Mouse (Mus musculus) myocyte (in vitro differentiated cells): ENCODE measurements at regions not wholly inside any gene's neighbourhood (a gene's known extent, or its start where the extent isn't known, plus 50 kb on each side); places are given as distances from the start of the nearest gene placed in this dataset.
A peak's percentile ranks its signal among the peaks of the same experiment; 100 is the strongest.

Source experiments
- H3K27me3 ChIP-seq: one replicate; pipeline ENCODE4 v1.6.1; 2011; ENCODE audit not compliant: control insufficient read depth, insufficient read depth, insufficient read length
- H3K36me3 ChIP-seq: one replicate; pipeline ENCODE4 v1.6.1; 2011; ENCODE audit not compliant: control insufficient read depth, insufficient read depth
- H3K4me2 ChIP-seq: one replicate; pipeline ENCODE4 v1.6.1; 2011; ENCODE audit warnings: low read depth, control low read depth
- H3K4me3 ChIP-seq: one replicate; pipeline ENCODE4 v1.5.1; 2011; ENCODE audit warnings: mild to moderate bottlenecking, control low read depth, moderate library complexity
- H3K79me2 ChIP-seq: one replicate; pipeline ENCODE4 v1.6.1; 2011; ENCODE audit not compliant: control insufficient read depth, insufficient read depth
- H3ac ChIP-seq: one replicate; pipeline ENCODE4 v1.6.1; 2011; ENCODE audit not compliant: control insufficient read depth, insufficient read length
- CEBPB ChIP-seq: IDR thresholded peaks from 2 replicates; pipeline ENCODE4 v1.6.1; 2011; ENCODE audit warnings: mild to moderate bottlenecking, moderate library complexity; ENCODE audit not compliant: poor library complexity, insufficient read depth, severe bottlenecking
- E2F4 ChIP-seq: IDR thresholded peaks from one replicate; pipeline ENCODE4 v1.6.1; 2011; ENCODE audit warnings: mild to moderate bottlenecking, control low read depth, moderate library complexity; ENCODE audit not compliant: insufficient read depth
- MAX ChIP-seq: IDR thresholded peaks from one replicate; pipeline ENCODE4 v1.6.1; 2011; ENCODE audit warnings: low read depth, mild to moderate bottlenecking, control low read depth
- MYOD1 ChIP-seq, 3 experiments: IDR thresholded peaks; one replicate each; pipeline ENCODE4 v1.6.1; 2011; ENCODE audit warnings: control low read depth in 2 of 3, low read depth in 2 of 3, mild to moderate bottlenecking in 2 of 3, moderate library complexity in 1 of 3; ENCODE audit not compliant: insufficient read length in 2 of 3, control insufficient read depth in 1 of 3
- MYOG ChIP-seq, 3 experiments: IDR thresholded peaks; one replicate each; pipeline ENCODE4 v1.6.1; 2011; ENCODE audit warnings: control low read depth in 2 of 3, low read depth in 2 of 3, mild to moderate bottlenecking in 2 of 3; ENCODE audit not compliant: insufficient read length in 2 of 3, control insufficient read depth in 1 of 3, insufficient read depth in 1 of 3
- POLR2A ChIP-seq: IDR thresholded peaks from one replicate; pipeline ENCODE4 v1.6.1; 2011; ENCODE audit warnings: low read depth, mild to moderate bottlenecking, control low read depth, moderate library complexity; ENCODE audit not compliant: insufficient read length
- POLR2AphosphoS2 ChIP-seq: IDR thresholded peaks from one replicate; pipeline ENCODE4 v1.6.1; 2011; ENCODE audit warnings: low read depth, control low read depth; ENCODE audit not compliant: insufficient read length
- REST ChIP-seq: IDR thresholded peaks from one replicate; pipeline ENCODE4 v1.6.1; 2011; ENCODE audit warnings: mild to moderate bottlenecking, control low read depth, moderate library complexity; ENCODE audit not compliant: insufficient read depth, insufficient read length
- SRF ChIP-seq: IDR thresholded peaks from one replicate; pipeline ENCODE4 v1.6.1; 2011; ENCODE audit warnings: low read depth; ENCODE audit not compliant: control insufficient read depth, insufficient read length
- TCF12 ChIP-seq: IDR thresholded peaks from one replicate; pipeline ENCODE4 v1.6.1; 2011; ENCODE audit warnings: mild to moderate bottlenecking, control low read depth; ENCODE audit not compliant: poor library complexity, insufficient read depth, severe bottlenecking
- TCF3 ChIP-seq: IDR thresholded peaks from one replicate; pipeline ENCODE4 v1.6.1; 2011; ENCODE audit warnings: low read depth, control low read depth; ENCODE audit not compliant: insufficient read length
- USF1 ChIP-seq: IDR thresholded peaks from one replicate; pipeline ENCODE4 v1.6.1; 2011; ENCODE audit warnings: low read depth, mild to moderate bottlenecking, control low read depth, moderate library complexity

DNA sequence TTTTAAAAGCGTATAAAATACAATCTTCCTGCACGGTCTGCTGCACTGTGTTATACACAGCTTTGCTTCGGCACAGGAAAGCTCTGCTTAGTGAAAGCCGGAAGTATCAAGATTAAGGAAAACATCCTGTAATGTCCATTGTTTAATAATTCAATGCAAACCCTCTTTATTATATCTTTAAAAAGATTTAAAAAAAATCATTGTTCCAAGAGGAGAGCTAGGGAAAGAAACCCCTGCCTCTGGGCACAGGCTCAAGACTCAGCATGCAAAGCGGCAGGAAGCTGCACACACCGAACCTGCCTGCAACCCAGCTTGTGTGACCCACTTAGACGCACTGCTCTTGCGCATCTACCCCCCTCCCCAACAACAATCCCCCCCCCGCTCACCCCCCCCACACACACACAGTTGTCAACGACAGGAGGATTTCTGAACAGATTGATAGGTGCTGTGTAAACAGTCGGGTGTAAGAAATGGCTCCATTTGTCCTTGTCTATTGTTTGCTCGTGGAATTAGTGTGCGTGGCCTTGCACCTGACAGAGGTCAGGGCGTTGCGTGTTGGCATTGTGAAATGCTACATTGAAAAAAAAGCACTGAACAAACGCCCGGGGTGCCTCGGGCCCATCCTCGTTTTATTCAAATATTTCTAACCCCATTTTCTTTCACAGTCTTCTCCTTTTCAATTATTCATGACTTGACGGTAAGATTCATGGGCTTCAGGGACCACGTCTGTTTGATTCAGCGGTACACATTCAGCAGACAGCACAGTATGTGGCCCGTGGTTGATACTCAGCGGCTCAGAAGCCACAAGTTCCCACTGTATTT is 66.5 kb upstream of the Acbd6 start:
- no peak overlapping the region for H3K4me3 ChIP-seq
- H3K79me2 ChIP-seq = no peaks in the 10 kb centered on the region
- no peak overlapping the region for H3ac ChIP-seq
- H3K4me2 ChIP-seq = no peak overlapping the region
- no peaks in the 10 kb centered on the region for H3K27me3 ChIP-seq
- no peak for TF ChIP-seq CEBPB
- H3K36me3 ChIP-seq = no peaks in the 10 kb centered on the region

DNA sequence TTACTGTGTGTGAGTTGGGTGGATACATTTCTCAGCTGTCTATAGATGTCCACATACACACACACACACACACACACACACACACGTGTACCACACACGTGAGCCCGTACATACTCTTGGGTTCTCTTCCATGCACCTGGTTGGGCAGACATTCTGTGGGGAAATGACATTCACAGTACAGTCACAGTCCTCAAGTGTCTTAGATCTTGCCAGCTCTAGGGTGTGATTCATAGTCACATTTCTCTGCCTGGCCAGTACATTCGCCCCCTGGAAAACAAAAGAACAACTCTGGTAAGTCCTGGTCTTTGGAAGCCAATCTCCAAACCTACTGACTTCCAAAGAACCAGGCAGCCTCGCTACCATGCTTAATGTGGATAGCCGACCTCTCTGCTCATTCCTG is 64.6 kb upstream of the Acbd6 start:
- Histone ChIP-seq H3K4me3 (no peak overlapping the region), H3K4me2 (peak overlapping the region; percentile 34), H3K36me3 (no peaks in the 10 kb centered on the region), H3K27me3 (no peaks in the 10 kb centered on the region), H3K79me2 (no peaks in the 10 kb centered on the region), H3ac (no peak overlapping the region)
- TF ChIP-seq TCF3 = no peak
- no peak for TF ChIP-seq POLR2A
- TF ChIP-seq MYOG (IDR thresholded peaks at IDR 0.05; ENCODE audit: control insufficient read depth in 1 of 3, insufficient read depth in 1 of 3, insufficient read length in 2 of 3, low read depth in 2 of 3) = peak in 1 of 3 experiments; percentile 12
- TF ChIP-seq MAX = no peak
- TF ChIP-seq MYOD1 (IDR thresholded peaks at IDR 0.05; ENCODE audit: control insufficient read depth in 1 of 3, insufficient read length in 2 of 3, low read depth in 2 of 3) = peak in 1 of 3 experiments; percentile 59
- no peak for TF ChIP-seq CEBPB
- no peak for TF ChIP-seq REST
- no peak for TF ChIP-seq POLR2AphosphoS2
- TF ChIP-seq USF1 = no peak
- TF ChIP-seq SRF = no peak
- TF ChIP-seq TCF12 = no peak
- no peak for TF ChIP-seq E2F4

DNA sequence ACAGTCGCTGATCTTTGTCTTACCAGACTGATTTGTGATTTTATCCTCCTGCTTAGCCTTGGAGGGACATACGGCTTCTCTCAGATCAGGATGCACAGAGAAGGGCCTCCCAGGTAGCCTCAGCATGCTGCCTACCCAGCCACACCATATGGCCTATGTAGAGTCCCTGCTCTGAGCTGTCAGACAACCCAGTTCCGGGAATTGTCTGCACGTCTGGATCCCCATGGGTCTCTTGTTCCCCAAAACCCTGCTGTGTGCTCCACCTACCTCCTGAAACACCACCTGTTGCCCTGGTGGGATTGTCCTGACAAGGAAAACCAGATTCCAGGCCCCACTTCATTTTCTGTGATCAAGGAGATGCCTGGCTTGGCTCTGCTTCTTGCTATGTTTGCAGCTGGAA is 64.1 kb upstream of the Acbd6 start:
- no peak overlapping the region for H3K4me3 ChIP-seq
- no peak for TF ChIP-seq MYOD1 (IDR thresholded peaks at IDR 0.05; ENCODE audit: control insufficient read depth in 1 of 3, insufficient read length in 2 of 3, low read depth in 2 of 3)
- no peak for TF ChIP-seq SRF
- H3K27me3 ChIP-seq = no peaks in the 10 kb centered on the region
- H3K4me2 ChIP-seq = peak overlapping the region; percentile 34
- H3ac ChIP-seq = no peak overlapping the region
- H3K79me2 ChIP-seq = no peaks in the 10 kb centered on the region
- no peaks in the 10 kb centered on the region for H3K36me3 ChIP-seq

DNA sequence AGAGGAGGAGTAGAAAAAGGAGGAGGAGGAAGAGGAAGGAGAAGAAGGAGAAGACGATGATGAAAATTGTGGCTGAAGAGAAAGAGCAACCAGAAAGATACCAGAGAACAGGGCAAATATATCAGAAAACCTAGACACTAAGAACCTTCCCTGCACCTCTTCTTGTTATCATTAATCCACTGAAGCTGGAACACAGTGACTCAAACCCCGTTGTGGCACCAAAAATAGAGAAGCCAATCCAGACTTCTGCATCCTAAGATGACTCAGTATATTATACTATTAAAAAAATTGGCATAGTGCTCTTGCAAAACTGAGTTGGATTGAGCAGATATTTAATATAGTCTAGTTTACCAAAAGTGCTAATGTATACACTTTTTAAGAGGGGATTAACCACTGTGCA is 63.6 kb upstream of the Acbd6 start:
- TF ChIP-seq MYOG (IDR thresholded peaks at IDR 0.05; ENCODE audit: control insufficient read depth in 1 of 3, insufficient read depth in 1 of 3, insufficient read length in 2 of 3, low read depth in 2 of 3) = no peak
- TF ChIP-seq USF1 = no peak
- TF ChIP-seq TCF3 = no peak
- no peak for TF ChIP-seq POLR2AphosphoS2
- TF ChIP-seq REST = no peak
- Histone ChIP-seq H3K79me2 (no peaks in the 10 kb centered on the region), H3K36me3 (no peaks in the 10 kb centered on the region), H3ac (no peak overlapping the region), H3K4me2 (no peak overlapping the region), H3K27me3 (no peaks in the 10 kb centered on the region), H3K4me3 (no peak overlapping the region)

DNA sequence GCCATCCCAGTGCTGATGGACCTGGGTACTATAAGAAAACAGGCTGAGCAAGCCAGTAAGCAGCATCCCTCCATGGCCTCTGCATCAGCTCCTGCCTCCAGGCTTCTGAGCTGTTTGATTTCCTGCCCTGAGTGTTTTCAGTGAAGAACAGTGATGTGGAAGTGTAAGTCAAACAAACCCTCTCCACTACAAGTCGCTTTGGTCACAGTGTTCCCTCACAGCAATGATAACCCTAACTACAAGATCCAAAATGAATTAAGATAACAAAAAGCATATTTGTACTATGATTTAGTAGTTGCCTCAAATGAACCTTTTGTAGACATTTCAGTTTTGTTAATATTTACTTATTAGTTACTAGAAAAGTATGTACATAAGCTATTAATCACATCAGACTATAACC is 58.2 kb upstream of the Acbd6 start:
- no peak overlapping the region for H3K4me2 ChIP-seq
- no peak overlapping the region for H3ac ChIP-seq
- H3K79me2 ChIP-seq = no peaks in the 10 kb centered on the region
- H3K36me3 ChIP-seq = no peaks in the 10 kb centered on the region
- no peak overlapping the region for H3K4me3 ChIP-seq
- TF ChIP-seq USF1 (no peak), POLR2AphosphoS2 (no peak), POLR2A (no peak)
- H3K27me3 ChIP-seq = no peaks in the 10 kb centered on the region

DNA sequence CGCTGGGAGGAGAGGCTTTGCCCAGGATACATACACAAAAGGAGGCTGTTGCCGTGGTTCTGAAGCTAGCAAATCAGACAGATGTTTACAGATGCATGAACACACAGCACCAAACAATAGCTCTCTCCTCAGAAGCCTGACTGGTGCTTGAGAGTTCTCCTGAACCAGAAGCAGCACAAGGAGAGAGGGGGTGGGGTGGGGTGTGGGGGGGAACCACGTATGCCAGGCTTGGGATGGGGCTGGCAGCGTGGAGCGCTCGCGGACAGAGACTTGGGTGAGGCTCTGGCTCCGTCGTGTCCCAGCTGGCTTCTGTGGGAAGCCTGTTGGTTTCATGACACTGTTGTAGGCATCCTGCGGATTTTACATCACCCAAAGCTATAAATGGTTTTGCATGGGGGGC is 55.1 kb upstream of the Acbd6 start:
- Histone ChIP-seq H3K79me2 (no peaks in the 10 kb centered on the region), H3K4me2 (peak overlapping the region; percentile 10)

More for the DNA sequence above, 55.1 kb upstream of the Acbd6 start:
- TF ChIP-seq POLR2AphosphoS2 = no peak
- TF ChIP-seq REST = no peak
- TF ChIP-seq E2F4 = no peak
- TF ChIP-seq USF1 = no peak
- TF ChIP-seq POLR2A = no peak
- no peak for TF ChIP-seq TCF3
- TF ChIP-seq MYOG (IDR thresholded peaks at IDR 0.05; ENCODE audit: control insufficient read depth in 1 of 3, insufficient read depth in 1 of 3, insufficient read length in 2 of 3, low read depth in 2 of 3) = no peak
- TF ChIP-seq SRF = no peak
- TF ChIP-seq MAX = no peak
- TF ChIP-seq CEBPB = no peak
- TF ChIP-seq TCF12 = no peak
- Histone ChIP-seq H3ac (no peak overlapping the region), H3K36me3 (no peaks in the 10 kb centered on the region), H3K4me3 (no peak overlapping the region), H3K27me3 (no peaks in the 10 kb centered on the region)
